Mouse (Mus musculus) cerebellum, adult 2 months (tissue): Measurements from ENCODE around the gene Pacs1.

Source experiments
- CTCF ChIP-seq: fragments of 200-500 bp; IDR thresholded peaks from 2 replicates; pipeline ENCODE4 v1.5.1; 2011; ENCODE audit warnings: low read depth, mild to moderate bottlenecking, control low read depth, low read length, moderate library complexity, borderline replicate concordance; ENCODE audit not compliant: insufficient read depth
- POLR2A ChIP-seq: fragments of 200-500 bp; IDR thresholded peaks from 2 replicates; pipeline ENCODE4 v1.6.1; 2011; ENCODE audit warnings: low read length, control low read depth, borderline replicate concordance; ENCODE audit not compliant: insufficient read depth

DNA sequence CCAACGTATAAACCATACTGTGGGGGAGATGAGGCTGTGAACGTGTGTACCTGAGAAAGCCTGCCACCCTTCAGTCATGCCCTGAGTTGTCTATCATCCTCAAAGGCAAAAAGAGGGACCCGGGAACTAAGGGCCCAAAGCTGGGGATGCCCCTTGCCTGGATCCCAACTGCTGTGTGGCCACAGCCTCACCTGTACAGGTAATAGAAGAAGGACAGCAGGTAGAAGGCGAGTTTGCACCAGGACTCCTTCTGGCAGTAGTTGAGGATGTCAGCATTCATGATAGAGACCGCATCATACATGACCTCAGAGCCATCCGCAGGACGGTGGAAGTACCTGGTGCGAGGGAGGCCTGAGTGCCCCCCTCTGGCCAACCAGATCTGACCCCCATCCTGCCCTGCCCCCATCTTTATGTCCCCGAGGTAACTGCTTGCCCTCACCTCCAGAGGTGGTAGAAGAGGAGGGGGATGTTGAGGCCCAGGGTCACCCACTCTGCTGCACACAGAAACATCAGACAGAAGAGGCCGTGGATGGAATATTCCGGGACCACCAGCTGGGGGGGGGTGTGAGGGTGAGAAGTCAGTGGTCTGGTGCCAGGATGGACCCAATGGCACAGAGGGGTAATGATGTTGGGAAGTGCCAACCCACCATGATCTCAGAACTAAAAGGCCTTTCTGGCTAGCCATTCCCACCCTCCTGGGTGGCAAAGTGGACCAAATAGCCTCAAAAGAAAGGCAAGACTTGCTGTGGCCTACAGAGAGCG lies 179.3 kb downstream of the Pacs1 start:
- no peak for TF ChIP-seq POLR2A
- TF ChIP-seq CTCF = no peak
